Mouse (Mus musculus): ENCODE data around the gene Hist1h2be. TPM values are rescaled to one million over a fixed set of nuclear protein-coding genes. Genes with fewer than 3 reads are reported as not detected.
A peak's percentile ranks its signal among the peaks of the same experiment; 100 is the strongest.
"Not testable (repeated sequence)": the region's sequence is repeated elsewhere in the genome, so short reads cannot be mapped to it uniquely, and the experiment has no call there.

Gene Hist1h2be
- polyA plus RNA-seq, 1 experiment from 2014 or later: 2.5 TPM

GRCm38 (mm10) chr13:23575864-23576313 is 45.0 kb downstream of the Hist1h2be start:
- Histone ChIP-seq H3K4me3 (peak overlapping the region; percentile 47), H3K4me2 (replicated peaks) (peak overlapping the region; percentile 72), H3K27ac (replicated peaks) (peak overlapping the region; percentile 97), H3K4me1 (peaks cover 35% of the 10 kb centered on the region), H3K9ac (replicated peaks) (peak overlapping the region; percentile 74)
- not testable (repeated sequence) for H3K36me3 ChIP-seq; H3K9me3 ChIP-seq; H3K27me3 ChIP-seq; ATAC-seq (replicated peaks)
- WGBS: under 1% methylated on average over 15 of the region's 40 CpGs

- H3K4me3 ChIP-seq: peak within 1 kb of the TSS; percentile 47
- no peaks in the 10 kb centered on the region for H3K36me3 ChIP-seq
- WGBS: under 1% methylated on average over 18 of the region's 18 CpGs
- H3K27ac ChIP-seq (replicated peaks): peak within 1 kb of the TSS; percentile 97
- peak within 1 kb of the TSS; percentile 74 for H3K9ac ChIP-seq (replicated peaks)
- peaks cover 34% of the 10 kb centered on the region for H3K4me1 ChIP-seq
- peak within 1 kb of the TSS; percentile 72 for H3K4me2 ChIP-seq (replicated peaks)
- H3K27me3 ChIP-seq: no peaks in the 10 kb centered on the region
- no peaks in the 10 kb centered on the region for H3K9me3 ChIP-seq
- peak; percentile 61 for ATAC-seq (replicated peaks)
Measured at GRCm38 (mm10) chr13:23575271-23575851, 45.6 kb downstream of the Hist1h2be start, which contains the start of gene Hist1h3d. TSS of gene Hist1h3d (plus strand) at chr13:23575763.

- H3K36me3 ChIP-seq: not testable (repeated sequence)
Measured at GRCm38 (mm10) chr13:23574546-23575170, 46.3 kb downstream of the Hist1h2be start.

GRCm38 (mm10) chr13:23573898-23574524 is 46.9 kb downstream of the Hist1h2be start, which contains the start of the genes Hist1h2bf and Hist1h2ad:
TSS of gene Hist1h2bf (minus strand) at chr13:23574196.
TSS of gene Hist1h2ad (plus strand) at chr13:23574381.
- Histone ChIP-seq H3K27ac (replicated peaks) (peak within 1 kb of the TSS; percentile 97), H3K9ac (replicated peaks) (peak within 1 kb of the TSS; percentile 69), H3K4me1 (peaks cover 38% of the 10 kb centered on the region), H3K4me3 (peak within 1 kb of the TSS; percentile 50), H3K4me2 (replicated peaks) (peak within 1 kb of the TSS; percentile 72)
- not testable (repeated sequence) for H3K36me3 ChIP-seq, H3K27me3 ChIP-seq, H3K9me3 ChIP-seq
- peak; percentile 93 for ATAC-seq (replicated peaks)
- WGBS: under 1% methylated on average over 40 of the region's 42 CpGs

More at GRCm38 (mm10) chr13:23574546-23575170, 46.3 kb downstream of the Hist1h2be start:
- Histone ChIP-seq H3K4me3 (peak overlapping the region; percentile 50), H3K4me2 (replicated peaks) (peak overlapping the region; percentile 72), H3K9ac (replicated peaks) (peak overlapping the region; percentile 43; the same call in 1 of the 2 replicates), H3K4me1 (peaks cover 38% of the 10 kb centered on the region), H3K27ac (replicated peaks) (peak overlapping the region; percentile 97)
- ATAC-seq (replicated peaks); H3K27me3 ChIP-seq; H3K9me3 ChIP-seq: not testable (repeated sequence)
- WGBS: 0% methylated on average over 13 of the region's 39 CpGs

GRCm38 (mm10) chr13:23573034-23573897 is 47.7 kb downstream of the Hist1h2be start:
- Histone ChIP-seq H3K4me1 (peaks cover 38% of the 10 kb centered on the region), H3K9ac (replicated peaks) (peak overlapping the region; percentile 69), H3K4me3 (peak overlapping the region; percentile 50), H3K27ac (replicated peaks) (peak overlapping the region; percentile 97), H3K4me2 (replicated peaks) (peak overlapping the region; percentile 64)
- not testable (repeated sequence) for H3K9me3 ChIP-seq; ATAC-seq (replicated peaks); H3K36me3 ChIP-seq; H3K27me3 ChIP-seq
- 6% methylated on average over 20 of the region's 20 CpGs for WGBS

- WGBS: 37% methylated on average over 2 of the region's 2 CpGs
- no peak for ATAC-seq (replicated peaks)
- Histone ChIP-seq H3K4me2 (replicated peaks) (peak overlapping the region; percentile 64), H3K9me3 (no peaks in the 10 kb centered on the region), H3K9ac (replicated peaks) (peak overlapping the region; percentile 69), H3K4me1 (peaks cover 38% of the 10 kb centered on the region), H3K27me3 (no peaks in the 10 kb centered on the region), H3K4me3 (peak overlapping the region; percentile 50), H3K27ac (replicated peaks) (peak overlapping the region; percentile 97), H3K36me3 (no peaks in the 10 kb centered on the region)
Measured at GRCm38 (mm10) chr13:23572218-23573033, 48.5 kb downstream of the Hist1h2be start.

GRCm38 (mm10) chr13:23571504-23572217 is 49.3 kb downstream of the Hist1h2be start:
- not testable (repeated sequence) for H3K27me3 ChIP-seq; H3K9me3 ChIP-seq; ATAC-seq (replicated peaks); H3K36me3 ChIP-seq
- Histone ChIP-seq H3K4me3 (peak overlapping the region; percentile 50), H3K4me2 (replicated peaks) (peak overlapping the region; percentile 64), H3K9ac (replicated peaks) (peak overlapping the region; percentile 69), H3K4me1 (peaks cover 31% of the 10 kb centered on the region), H3K27ac (replicated peaks) (peak overlapping the region; percentile 97)
- WGBS: 0% methylated on average over 20 of the region's 34 CpGs

GRCm38 (mm10) chr13:23571022-23571503 is 49.9 kb downstream of the Hist1h2be start, which contains the start of the genes Hist1h2ae and Hist1h2bg:
TSS of gene Hist1h2ae (minus strand) at chr13:23571220.
TSS of gene Hist1h2bg (plus strand) at chr13:23571396.
- under 1% methylated on average over 18 of the region's 18 CpGs for WGBS

GRCm38 (mm10) chr13:23570261-23571021 is 50.5 kb downstream of the Hist1h2be start:
- ATAC-seq (replicated peaks): peak; percentile 11

More at GRCm38 (mm10) chr13:23571022-23571503, 49.9 kb downstream of the Hist1h2be start, which contains the start of the genes Hist1h2ae and Hist1h2bg:
- Histone ChIP-seq H3K4me3 (peak within 1 kb of the TSS; percentile 50), H3K9ac (replicated peaks) (peak within 1 kb of the TSS; percentile 69), H3K9me3 (no peaks in the 10 kb centered on the region), H3K36me3 (no peaks in the 10 kb centered on the region), H3K27me3 (no peaks in the 10 kb centered on the region), H3K4me2 (replicated peaks) (peak within 1 kb of the TSS; percentile 64), H3K4me1 (peaks cover 25% of the 10 kb centered on the region), H3K27ac (replicated peaks) (peak within 1 kb of the TSS; percentile 97)
- ATAC-seq (replicated peaks): peak; percentile 93

More at GRCm38 (mm10) chr13:23570261-23571021, 50.5 kb downstream of the Hist1h2be start:
- Histone ChIP-seq H3K27ac (replicated peaks) (peak overlapping the region; percentile 97), H3K4me1 (peaks cover 24% of the 10 kb centered on the region), H3K9ac (replicated peaks) (peak overlapping the region; percentile 54), H3K4me3 (peak overlapping the region; percentile 50), H3K4me2 (replicated peaks) (peak overlapping the region; percentile 64)
- H3K36me3 ChIP-seq, H3K27me3 ChIP-seq, H3K9me3 ChIP-seq: not testable (repeated sequence)
- under 1% methylated on average over 27 of the region's 41 CpGs for WGBS
